Mouse (Mus musculus) bone marrow macrophage, adult 2 months (primary cell): ENCODE data around the gene Gm20388. TPM values are rescaled to one million over a fixed set of nuclear protein-coding genes. Genes with fewer than 3 reads are reported as not detected.
"Not testable (repeated sequence)": the region's sequence is repeated elsewhere in the genome, so short reads cannot be mapped to it uniquely, and the experiment has no call there.

ENCODE experiments used
- H3K27ac ChIP-seq: 2 replicates; pipeline ENCODE4 v1.5.1; 2012; ENCODE audit warnings: low read depth, low read length; ENCODE audit not compliant: insufficient read depth
- H3K4me1 ChIP-seq: 2 replicates; pipeline ENCODE4 v1.6.1; 2012; ENCODE audit warnings: low read length; ENCODE audit not compliant: control insufficient read depth, insufficient read depth
- H3K4me3 ChIP-seq: 2 replicates; pipeline ENCODE4 v1.5.1; 2012; ENCODE audit warnings: mild to moderate bottlenecking, low read length, moderate library complexity; ENCODE audit not compliant: insufficient read depth
- CTCF ChIP-seq: IDR thresholded peaks from 2 replicates; pipeline ENCODE4 v1.5.1; 2012; ENCODE audit warnings: low read depth, mild to moderate bottlenecking, low read length, moderate library complexity
- POLR2A ChIP-seq: IDR thresholded peaks from 2 replicates; pipeline ENCODE4 v1.6.1; 2012; ENCODE audit warnings: mild to moderate bottlenecking, low read depth, low read length, borderline replicate concordance
- polyA plus RNA-seq: library from polyadenylated mRNA; stranded (reverse); fragments of >200 nt; gene quantifications from 2 replicates; pipeline ENCODE4 v1.2.4, GENCODE M21; 2012; ENCODE audit not compliant: missing spikeins, insufficient read depth, insufficient read length

The Gm20388 gene
- polyA plus RNA-seq, 1 experiment, result 32.7 TPM

- Histone ChIP-seq H3K27ac (no peak overlapping the region), H3K4me3 (no peak overlapping the region), H3K4me1 (peaks cover 28% of the 10 kb centered on the region)
- TF ChIP-seq POLR2A (no peak), CTCF (peak; percentile 56)
Observed at GRCm38 (mm10) chr8:120723025-120723424, 812.4 kb downstream of the Gm20388 start.

GRCm38 (mm10) chr8:120724096-120724495 lies 813.5 kb downstream of the Gm20388 start:
- H3K4me1 ChIP-seq, result peaks cover 21% of the 10 kb centered on the region
- not testable (repeated sequence) for H3K27ac ChIP-seq, H3K4me3 ChIP-seq

DNA sequence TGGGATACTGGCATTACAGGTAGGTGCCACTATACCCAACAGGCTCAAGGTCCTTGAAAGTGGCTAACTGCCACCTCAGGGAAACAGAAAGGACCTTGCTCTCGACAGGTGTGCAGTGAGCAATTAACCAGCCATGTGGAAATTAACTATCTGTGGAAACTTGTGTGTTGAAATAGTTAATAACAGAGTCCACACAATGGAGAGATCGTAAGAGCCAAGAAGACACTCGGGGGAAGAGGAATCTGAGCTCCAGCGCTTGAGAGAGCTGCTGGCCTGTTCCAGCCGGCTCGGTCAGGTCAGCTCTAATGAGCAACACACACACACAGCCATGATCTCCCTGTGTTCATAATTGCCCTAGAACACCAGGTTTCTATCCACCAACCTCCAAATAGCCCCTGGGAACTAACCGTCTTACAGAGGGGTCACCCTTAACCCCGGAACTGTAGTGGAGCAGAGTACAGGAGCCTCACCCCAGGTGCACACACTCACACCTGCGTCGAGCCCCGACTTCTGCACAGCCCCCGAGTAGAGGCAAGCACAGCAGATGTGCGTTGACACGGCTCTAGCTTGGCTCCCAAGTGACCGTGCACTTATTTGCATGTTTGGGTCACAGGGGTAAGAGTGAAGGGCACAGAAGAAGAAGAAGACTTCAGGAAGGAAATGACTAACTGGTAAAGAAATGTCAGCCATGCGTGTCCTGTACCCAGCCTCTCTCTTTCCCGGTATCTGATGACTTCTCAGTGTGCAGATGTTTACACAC lies 814.4 kb downstream of the Gm20388 start:
- Histone ChIP-seq H3K27ac (0 out of 2 replicates have a peak overlapping the region, but pooled peaks have one; percentile 20), H3K4me1 (peaks cover 14% of the 10 kb centered on the region), H3K4me3 (no peak overlapping the region)
- no peak for TF ChIP-seq POLR2A
- no peak for TF ChIP-seq CTCF

- H3K27ac ChIP-seq, result 0 out of 2 replicates have a peak overlapping the region, but pooled peaks have one; percentile 20
- no peak for TF ChIP-seq POLR2A
- no peak for TF ChIP-seq CTCF
Observed at GRCm38 (mm10) chr8:120725576-120725950, 814.9 kb downstream of the Gm20388 start.

DNA sequence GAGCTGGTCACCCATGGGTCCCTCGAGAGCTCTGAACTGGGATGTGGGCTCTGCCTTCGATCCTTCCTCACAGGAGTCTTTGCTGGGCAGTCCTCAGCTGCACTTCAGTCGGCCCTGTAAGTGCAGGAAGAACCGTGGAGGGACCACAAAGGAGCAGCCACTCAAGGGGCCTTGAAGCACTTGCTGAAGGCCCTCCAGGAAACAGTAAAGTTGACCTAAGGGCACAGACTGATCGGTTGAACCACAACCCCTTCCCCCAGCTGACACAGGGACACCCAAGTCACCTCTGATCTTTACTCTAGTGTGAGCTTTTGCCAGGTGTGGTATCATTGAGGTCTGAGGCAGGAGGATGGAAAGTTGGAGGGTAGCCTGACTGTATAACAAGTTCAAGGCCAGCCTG lies 815.4 kb downstream of the Gm20388 start:
- no peak overlapping the region for H3K27ac ChIP-seq
- TF ChIP-seq POLR2A (no peak), CTCF (no peak)
- H3K4me1 ChIP-seq, result peaks cover 14% of the 10 kb centered on the region
- H3K4me3 ChIP-seq, result no peak overlapping the region

More at GRCm38 (mm10) chr8:120725576-120725950, 814.9 kb downstream of the Gm20388 start:
- H3K4me1 ChIP-seq, result peaks cover 14% of the 10 kb centered on the region
- no peak overlapping the region for H3K4me3 ChIP-seq

DNA sequence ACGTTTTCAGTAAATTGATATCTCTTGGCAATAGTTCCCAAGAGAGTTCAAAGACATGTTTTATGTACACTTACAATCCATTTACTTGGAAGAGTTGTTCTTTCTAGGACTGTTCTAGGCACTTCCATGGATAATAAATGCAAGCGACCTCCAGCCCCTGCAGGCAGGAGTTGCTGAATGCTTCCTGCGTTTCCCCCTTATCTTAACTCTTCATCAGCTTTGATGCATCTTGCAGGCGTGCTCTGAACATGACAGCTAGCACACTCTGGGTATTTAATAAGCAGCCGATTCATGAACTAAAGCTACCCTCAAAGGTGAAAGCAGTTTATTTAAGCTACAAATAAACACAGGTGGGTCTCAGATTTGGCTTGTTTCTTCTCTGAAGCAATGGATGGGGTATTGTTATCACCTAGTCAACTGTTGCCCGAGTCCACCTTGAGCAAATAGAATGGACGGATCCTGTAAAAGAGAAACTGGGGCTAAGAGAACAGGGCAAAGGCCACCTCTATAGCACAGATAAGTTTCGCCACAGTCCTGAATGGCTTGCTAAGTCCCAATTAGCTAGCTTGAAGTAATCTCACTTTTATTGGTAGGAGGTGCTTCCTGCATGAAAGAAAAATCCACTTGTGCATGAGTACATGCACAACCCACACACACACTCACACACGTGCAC lies 818.0 kb downstream of the Gm20388 start:
- peaks cover 14% of the 10 kb centered on the region for H3K4me1 ChIP-seq
- no peak overlapping the region for H3K4me3 ChIP-seq
- no peak for TF ChIP-seq POLR2A
- TF ChIP-seq CTCF, result no peak
- H3K27ac ChIP-seq, result no peak overlapping the region

- H3K4me1 ChIP-seq, result peaks cover 2% of the 10 kb centered on the region
- H3K27ac ChIP-seq, result no peak overlapping the region
- no peak overlapping the region for H3K4me3 ChIP-seq
- TF ChIP-seq POLR2A, result no peak
Observed at GRCm38 (mm10) chr8:120731582-120731981, 820.9 kb downstream of the Gm20388 start.

DNA sequence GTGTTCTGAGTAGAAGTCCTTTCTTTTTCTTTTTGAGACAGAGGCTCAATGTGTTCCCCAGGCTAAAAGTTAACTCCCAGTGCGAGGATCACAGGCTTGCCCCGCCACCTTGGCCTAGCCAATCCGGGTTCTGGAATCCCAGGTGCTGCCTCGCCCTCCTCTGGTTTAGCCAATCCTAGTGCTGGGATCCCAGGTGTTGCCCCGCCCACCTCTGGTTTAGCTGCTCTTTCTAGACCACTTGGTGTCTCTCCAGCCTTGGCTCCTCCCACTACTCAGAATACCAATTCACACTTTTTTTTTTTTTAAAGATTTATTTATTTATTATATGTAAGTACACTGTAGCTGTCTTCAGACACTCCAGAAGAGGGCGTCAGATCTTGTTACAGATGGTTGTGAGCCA lies 821.4 kb downstream of the Gm20388 start:
- H3K4me3 ChIP-seq, result no peak overlapping the region
- H3K27ac ChIP-seq, result no peak overlapping the region
- no peak for TF ChIP-seq CTCF
- TF ChIP-seq POLR2A, result no peak
- H3K4me1 ChIP-seq, result peaks cover 2% of the 10 kb centered on the region

DNA sequence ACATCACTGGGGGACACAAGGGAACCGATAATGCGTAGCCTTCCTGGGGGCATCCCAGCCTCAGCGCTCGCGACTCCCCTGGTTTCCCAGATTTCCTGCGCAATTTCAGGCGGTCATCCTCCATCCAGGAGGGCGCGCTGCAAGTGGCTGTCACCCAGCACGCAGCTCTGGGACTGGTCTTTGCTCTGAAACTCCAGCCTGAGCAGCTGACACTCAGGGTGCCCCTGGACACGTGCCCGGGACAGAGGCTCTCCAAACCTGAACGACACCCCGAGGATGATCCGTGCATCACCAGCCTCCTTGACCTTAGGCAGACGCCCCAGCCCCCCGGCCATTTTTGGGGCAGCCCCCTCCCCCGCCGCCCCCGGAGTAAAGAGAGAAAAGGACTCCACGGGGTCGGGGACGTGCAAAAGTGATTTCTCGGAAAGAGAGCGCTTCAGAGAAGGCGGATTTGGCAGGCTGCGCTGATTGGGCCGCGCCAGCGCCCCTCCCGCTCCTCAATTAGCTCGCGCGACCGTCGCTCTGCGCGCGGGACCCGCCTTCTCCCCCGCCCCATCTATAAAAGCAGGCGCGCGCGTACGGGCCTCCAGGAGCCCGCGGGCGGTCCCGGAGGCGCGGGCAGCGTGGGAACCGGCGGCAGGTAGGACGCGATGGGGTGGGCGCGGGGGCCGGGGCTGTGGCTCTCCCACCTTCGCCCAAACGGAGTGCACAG lies 825.3 kb downstream of the Gm20388 start, which contains the start of gene Irf8:
Gene Irf8 (plus strand): TSS at position 589 of the 712 bp plus-strand sequence.
- H3K4me1 ChIP-seq, result peaks cover 25% of the 10 kb centered on the region
- TF ChIP-seq POLR2A (peak; percentile 99), CTCF (no peak)
- H3K27ac ChIP-seq, result peak within 1 kb of the TSS; percentile 83
- peak within 1 kb of the TSS; percentile 91 for H3K4me3 ChIP-seq

DNA sequence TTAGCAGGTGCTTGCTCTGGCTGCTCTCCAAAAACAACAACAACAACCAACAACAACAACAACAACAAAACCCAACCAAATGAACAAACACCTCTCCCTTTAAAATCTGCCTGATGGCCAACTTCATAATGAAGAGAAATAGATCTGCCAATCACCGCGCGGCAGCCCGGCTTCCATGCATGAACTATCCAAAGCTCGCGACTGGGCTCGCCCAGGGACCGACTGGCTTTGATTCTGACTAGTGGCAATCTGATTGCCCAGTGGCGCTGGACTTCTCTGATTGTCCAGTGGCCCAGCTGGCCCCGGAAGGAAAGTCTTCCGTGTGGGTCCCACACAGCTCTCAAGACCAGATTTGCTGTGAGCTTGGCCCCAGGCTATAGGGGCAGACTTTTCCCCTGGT lies 825.8 kb downstream of the Gm20388 start:
- peak overlapping the region; percentile 91 for H3K4me3 ChIP-seq
- TF ChIP-seq CTCF (no peak), POLR2A (no peak)
- peak overlapping the region; percentile 83 for H3K27ac ChIP-seq
- peaks cover 26% of the 10 kb centered on the region for H3K4me1 ChIP-seq
